Mouse (Mus musculus): ENCODE results near the gene Xrcc6. TPM values are rescaled to one million over a fixed set of nuclear protein-coding genes. Genes with fewer than 3 reads are reported as not detected.

The Xrcc6 gene
- polyA plus RNA-seq, 1 experiment from 2014 or later: 19.6 TPM

DNA sequence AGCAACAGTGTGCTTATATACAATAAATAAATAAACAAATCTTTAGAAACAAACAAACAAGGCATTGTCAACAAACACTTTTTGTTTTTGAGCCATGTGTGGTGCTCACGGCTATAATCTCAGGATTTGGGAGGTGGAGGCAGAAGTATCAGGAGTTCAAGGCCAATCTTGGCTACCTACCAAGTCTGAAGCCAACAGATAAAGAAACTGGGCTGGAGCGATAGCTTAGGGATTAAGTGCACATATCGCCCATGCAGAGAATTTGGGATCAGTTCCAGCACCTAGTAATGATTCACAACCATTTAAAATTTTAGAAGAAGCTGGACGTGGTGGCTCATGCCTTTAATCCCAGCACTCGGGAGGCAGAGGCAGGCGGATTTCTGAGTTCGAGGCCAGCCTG lies 85.9 kb downstream of the Xrcc6 start:
- Histone ChIP-seq H3K27me3 (replicated peaks; ENCODE audit: insufficient read depth, low read length) (peaks cover 10% of the 10 kb centered on the region; the same call in 1 of the 2 replicates), H3K4me3 (ENCODE audit: low read depth, low read length) (no peak overlapping the region)

DNA sequence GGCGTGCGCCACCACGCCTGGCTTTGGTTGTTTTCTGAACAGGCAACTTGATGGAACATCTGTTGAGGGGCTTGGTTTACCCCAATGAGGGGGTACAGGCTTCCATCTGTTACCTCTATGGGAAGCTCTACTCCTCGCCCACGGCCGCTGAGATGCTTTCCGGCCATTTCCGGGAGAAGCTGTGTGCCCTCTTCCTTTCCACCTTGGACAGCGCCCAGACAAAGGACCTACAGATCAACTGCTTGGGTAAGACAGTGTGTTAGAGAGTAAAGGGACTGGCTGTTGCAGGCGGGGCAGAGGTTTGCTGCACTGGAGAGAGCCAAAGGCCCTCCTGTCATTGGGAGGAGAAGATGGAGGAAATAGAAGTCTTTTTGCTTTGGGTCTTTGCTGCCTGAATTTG lies 92.2 kb downstream of the Xrcc6 start:
- no peak overlapping the region for H3K9ac ChIP-seq (replicated peaks; ENCODE audit: low read depth)
- H3K36me3 ChIP-seq (ENCODE audit: insufficient read depth, low read length): no peaks in the 10 kb centered on the region
- H3K4me3 ChIP-seq (ENCODE audit: low read depth, low read length): no peak overlapping the region
- no peak for TF ChIP-seq CTCF (IDR thresholded peaks at IDR 0.05)
- no peak for TF ChIP-seq EP300 (IDR thresholded peaks at IDR 0.05)
- H3K27ac ChIP-seq (ENCODE audit: low read length): no peak overlapping the region
- ATAC-seq (no peak), DNase-seq (ENCODE audit: low spot score) (no peak)
- H3K4me2 ChIP-seq (replicated peaks; ENCODE audit: low read depth, low read length): no peak overlapping the region
- H3K27me3 ChIP-seq (replicated peaks; ENCODE audit: insufficient read depth, low read length): no peaks in the 10 kb centered on the region
- 48% methylated on average over 10 of the region's 10 CpGs for WGBS
- no peaks in the 10 kb centered on the region for H3K4me1 ChIP-seq (ENCODE audit: insufficient read depth, low read depth, low read length)
- H3K9me3 ChIP-seq (ENCODE audit: low read length): no peaks in the 10 kb centered on the region

More for the DNA sequence above, 85.9 kb downstream of the Xrcc6 start:
- H3K27ac ChIP-seq (ENCODE audit: low read length): no peak overlapping the region
- H3K4me2 ChIP-seq (replicated peaks; ENCODE audit: low read depth, low read length): no peak overlapping the region
- no peaks in the 10 kb centered on the region for H3K36me3 ChIP-seq (ENCODE audit: insufficient read depth, low read length)
- no peak for DNase-seq (ENCODE audit: low spot score)
- WGBS: 69% methylated on average over 7 of the region's 7 CpGs
- H3K9ac ChIP-seq (replicated peaks; ENCODE audit: low read depth): no peak overlapping the region
- H3K4me1 ChIP-seq (ENCODE audit: insufficient read depth, low read depth, low read length): no peaks in the 10 kb centered on the region
- TF ChIP-seq EP300 (IDR thresholded peaks at IDR 0.05): no peak
- TF ChIP-seq CTCF (IDR thresholded peaks at IDR 0.05): no peak
- ATAC-seq: no peak
- no peaks in the 10 kb centered on the region for H3K9me3 ChIP-seq (ENCODE audit: low read length)

DNA sequence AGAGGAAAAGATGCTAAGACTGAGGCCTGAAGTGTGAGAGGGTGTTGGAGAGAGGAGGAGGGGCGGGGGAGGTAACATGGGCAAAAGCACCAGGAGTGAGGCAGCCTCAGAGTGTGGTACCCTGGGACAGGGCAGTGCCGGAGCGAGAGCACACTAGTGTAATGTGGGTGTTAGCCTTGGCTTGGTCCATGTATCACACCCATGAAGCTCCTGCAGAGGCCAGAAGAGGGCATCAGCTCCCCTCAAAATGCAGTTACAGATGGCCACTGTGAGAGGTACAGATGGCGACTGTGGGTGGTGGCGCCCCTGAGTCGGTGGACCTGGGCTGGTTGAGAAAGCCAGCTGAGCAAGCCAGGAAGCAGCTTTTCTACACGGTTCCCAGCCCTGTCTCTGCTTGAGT lies 93.5 kb downstream of the Xrcc6 start:
- Histone ChIP-seq H3K4me2 (replicated peaks; ENCODE audit: low read depth, low read length) (no peak overlapping the region), H3K9ac (replicated peaks; ENCODE audit: low read depth) (no peak overlapping the region), H3K4me3 (ENCODE audit: low read depth, low read length) (no peak overlapping the region), H3K27ac (ENCODE audit: low read length) (no peak overlapping the region), H3K36me3 (ENCODE audit: insufficient read depth, low read length) (no peaks in the 10 kb centered on the region), H3K9me3 (ENCODE audit: low read length) (no peaks in the 10 kb centered on the region), H3K27me3 (replicated peaks; ENCODE audit: insufficient read depth, low read length) (no peaks in the 10 kb centered on the region), H3K4me1 (ENCODE audit: insufficient read depth, low read depth, low read length) (no peaks in the 10 kb centered on the region)
- DNase-seq (ENCODE audit: low spot score): no peak
- ATAC-seq: no peak
- 26% methylated on average over 7 of the region's 7 CpGs for WGBS
- no peak for TF ChIP-seq EP300 (IDR thresholded peaks at IDR 0.05)
- TF ChIP-seq CTCF (IDR thresholded peaks at IDR 0.05): peak; percentile 59

DNA sequence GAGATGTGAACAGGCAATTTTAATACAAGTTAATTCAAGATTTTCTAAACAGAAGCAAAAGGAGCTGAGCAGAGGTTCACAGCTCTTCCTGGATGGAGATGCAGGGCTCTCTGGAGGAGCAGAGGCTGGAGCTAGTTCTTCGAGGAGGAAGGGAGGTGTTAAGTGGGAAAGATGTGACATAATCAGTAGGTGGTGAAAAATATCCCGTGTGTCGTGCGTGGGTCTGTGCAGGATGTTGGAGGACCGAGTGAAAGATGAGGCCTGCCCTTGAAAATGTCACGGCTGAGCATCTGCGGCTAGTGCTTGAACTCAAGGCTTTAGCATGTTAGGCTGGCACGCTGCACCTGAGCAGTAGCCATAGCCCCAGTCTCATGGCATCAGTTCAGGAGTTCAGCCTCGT lies 98.0 kb downstream of the Xrcc6 start:
- no peak overlapping the region for H3K4me2 ChIP-seq (replicated peaks; ENCODE audit: low read depth, low read length)
- no peak overlapping the region for H3K27ac ChIP-seq (ENCODE audit: low read length)
- DNase-seq (ENCODE audit: low spot score) (no peak), ATAC-seq (no peak)
- no peaks in the 10 kb centered on the region for H3K36me3 ChIP-seq (ENCODE audit: insufficient read depth, low read length)
- H3K27me3 ChIP-seq (replicated peaks; ENCODE audit: insufficient read depth, low read length): no peaks in the 10 kb centered on the region
- no peak overlapping the region for H3K4me3 ChIP-seq (ENCODE audit: low read depth, low read length)
- no peaks in the 10 kb centered on the region for H3K9me3 ChIP-seq (ENCODE audit: low read length)
- H3K9ac ChIP-seq (replicated peaks; ENCODE audit: low read depth): no peak overlapping the region
- WGBS: 73% methylated on average over 9 of the region's 9 CpGs
- TF ChIP-seq CTCF (IDR thresholded peaks at IDR 0.05) (no peak), EP300 (IDR thresholded peaks at IDR 0.05) (no peak)
- no peaks in the 10 kb centered on the region for H3K4me1 ChIP-seq (ENCODE audit: insufficient read depth, low read depth, low read length)

DNA sequence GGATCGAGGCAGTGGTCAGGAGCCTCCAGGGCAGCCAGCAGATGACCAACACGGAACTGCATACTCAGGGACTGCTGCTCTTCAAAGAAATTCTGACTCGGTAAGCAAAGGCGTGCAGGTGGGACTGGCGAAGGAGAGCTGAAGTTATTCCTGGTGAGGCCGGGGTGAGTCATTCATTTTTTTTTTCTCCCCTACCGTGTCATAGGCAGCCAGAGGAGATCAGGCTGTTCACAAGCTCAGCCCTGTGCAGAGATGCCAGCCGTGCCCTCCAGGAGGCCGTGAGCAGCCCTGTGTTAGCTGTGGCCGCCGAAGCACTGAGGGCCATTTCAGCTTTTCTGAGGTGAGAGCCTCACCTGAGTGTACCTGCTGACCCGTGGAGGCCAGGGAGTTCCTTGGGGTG lies 98.5 kb downstream of the Xrcc6 start:
- ATAC-seq (no peak), DNase-seq (ENCODE audit: low spot score) (no peak)
- no peaks in the 10 kb centered on the region for H3K36me3 ChIP-seq (ENCODE audit: insufficient read depth, low read length)
- no peak for TF ChIP-seq EP300 (IDR thresholded peaks at IDR 0.05)
- no peak for TF ChIP-seq CTCF (IDR thresholded peaks at IDR 0.05)
- WGBS: 71% methylated on average over 12 of the region's 12 CpGs
- no peak overlapping the region for H3K27ac ChIP-seq (ENCODE audit: low read length)
- H3K27me3 ChIP-seq (replicated peaks; ENCODE audit: insufficient read depth, low read length): no peaks in the 10 kb centered on the region
- H3K9me3 ChIP-seq (ENCODE audit: low read length): no peaks in the 10 kb centered on the region
- no peaks in the 10 kb centered on the region for H3K4me1 ChIP-seq (ENCODE audit: insufficient read depth, low read depth, low read length)
- H3K4me2 ChIP-seq (replicated peaks; ENCODE audit: low read depth, low read length): no peak overlapping the region
- no peak overlapping the region for H3K9ac ChIP-seq (replicated peaks; ENCODE audit: low read depth)
- no peak overlapping the region for H3K4me3 ChIP-seq (ENCODE audit: low read depth, low read length)

DNA sequence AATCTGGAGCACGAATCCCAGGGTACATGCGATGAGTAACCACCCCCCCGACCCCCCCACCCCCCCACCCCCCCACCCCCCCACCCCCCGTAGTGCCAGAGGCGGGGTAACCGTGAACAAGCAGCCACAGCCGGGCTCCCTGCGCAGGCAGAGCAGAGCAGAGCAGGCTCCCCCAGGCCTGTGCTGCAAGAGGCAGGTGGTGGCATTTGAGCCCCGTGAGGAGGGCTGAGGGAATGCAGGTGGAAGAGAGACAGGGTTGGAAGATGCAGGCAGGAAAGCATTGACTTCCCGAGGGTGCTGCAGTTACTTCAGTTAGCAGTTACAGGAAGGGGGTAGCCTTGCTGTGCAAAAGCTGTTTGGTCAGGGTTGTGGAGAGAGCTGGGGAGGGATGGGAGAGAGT lies 99.6 kb downstream of the Xrcc6 start:
- H3K4me1 ChIP-seq (ENCODE audit: insufficient read depth, low read depth, low read length): no peaks in the 10 kb centered on the region
- ATAC-seq (no peak), DNase-seq (ENCODE audit: low spot score) (peak; percentile 8)
- H3K4me3 ChIP-seq (ENCODE audit: low read depth, low read length): no peak overlapping the region
- H3K27ac ChIP-seq (ENCODE audit: low read length): no peak overlapping the region
- H3K36me3 ChIP-seq (ENCODE audit: insufficient read depth, low read length): no peaks in the 10 kb centered on the region
- WGBS: 14% methylated on average over 5 of the region's 10 CpGs
- TF ChIP-seq EP300 (IDR thresholded peaks at IDR 0.05) (no peak), CTCF (IDR thresholded peaks at IDR 0.05) (no peak)
- no peak overlapping the region for H3K9ac ChIP-seq (replicated peaks; ENCODE audit: low read depth)
- no peak overlapping the region for H3K4me2 ChIP-seq (replicated peaks; ENCODE audit: low read depth, low read length)
- H3K27me3 ChIP-seq (replicated peaks; ENCODE audit: insufficient read depth, low read length): no peaks in the 10 kb centered on the region
- H3K9me3 ChIP-seq (ENCODE audit: low read length): no peaks in the 10 kb centered on the region

Other genes starting within 250 kb of the Xrcc6 start
- 13.8 and 13.9 TPM in 2 replicates for gene Zc3h7b, start 242.8 kb upstream of the Xrcc6 start, polyA plus RNA-seq (2015; fragmentation: Nextera tagmentation; extraction: Ambion mirVana)
- gene Rangap1, start 242.3 kb upstream of the Xrcc6 start, polyA plus RNA-seq (2015; fragmentation: Nextera tagmentation; extraction: Ambion mirVana): 17.9 and 24.6 TPM in 2 replicates
- 38.6 and 44.0 TPM in 2 replicates for gene Tef, start 185.4 kb upstream of the Xrcc6 start, polyA plus RNA-seq (2015; fragmentation: Nextera tagmentation; extraction: Ambion mirVana)
- gene Tob2, start 129.0 kb upstream of the Xrcc6 start, polyA plus RNA-seq (2015; fragmentation: Nextera tagmentation; extraction: Ambion mirVana): 24.8 and 30.0 TPM in 2 replicates
- gene Phf5a, start 115.9 kb upstream of the Xrcc6 start, polyA plus RNA-seq (2015; fragmentation: Nextera tagmentation; extraction: Ambion mirVana): 80.3 and 88.8 TPM in 2 replicates
- gene Aco2, start 115.5 kb upstream of the Xrcc6 start, polyA plus RNA-seq (2015; fragmentation: Nextera tagmentation; extraction: Ambion mirVana): 89.2 and 90.8 TPM in 2 replicates
- gene Polr3h, start 61.6 kb upstream of the Xrcc6 start, polyA plus RNA-seq (2015; fragmentation: Nextera tagmentation; extraction: Ambion mirVana): 41.8 and 43.1 TPM in 2 replicates
- 3.8 TPM in 2 replicates for gene Csdc2, start 51.1 kb upstream of the Xrcc6 start, polyA plus RNA-seq (2015; fragmentation: Nextera tagmentation; extraction: Ambion mirVana)
- gene Pmm1, start 26.9 kb upstream of the Xrcc6 start, polyA plus RNA-seq (2015; fragmentation: Nextera tagmentation; extraction: Ambion mirVana): 22.1 and 23.4 TPM in 2 replicates
- gene 1700029P11Rik, start 7.3 kb upstream of the Xrcc6 start, polyA plus RNA-seq (2015; fragmentation: Nextera tagmentation; extraction: Ambion mirVana): not detected in 2 replicates
- 14.5 and 17.1 TPM in 2 replicates for gene Desi1, start 46.0 kb downstream of the Xrcc6 start, polyA plus RNA-seq (2015; fragmentation: Nextera tagmentation; extraction: Ambion mirVana)
- 131 and 139 TPM in 2 replicates for gene Snu13, start 59.8 kb downstream of the Xrcc6 start, polyA plus RNA-seq (2015; fragmentation: Nextera tagmentation; extraction: Ambion mirVana)
- gene 4930407I10Rik, start 71.3 kb downstream of the Xrcc6 start, polyA plus RNA-seq (2015; fragmentation: Nextera tagmentation; extraction: Ambion mirVana): not detected in 2 replicates
- not detected in 2 replicates for gene Mei1, start 82.2 kb downstream of the Xrcc6 start, polyA plus RNA-seq (2015; fragmentation: Nextera tagmentation; extraction: Ambion mirVana)
- 10.4 and 10.8 TPM in 2 replicates for gene Ccdc134, start 140.1 kb downstream of the Xrcc6 start, polyA plus RNA-seq (2015; fragmentation: Nextera tagmentation; extraction: Ambion mirVana)
- gene Srebf2, start 159.3 kb downstream of the Xrcc6 start, polyA plus RNA-seq (2015; fragmentation: Nextera tagmentation; extraction: Ambion mirVana): 113 and 115 TPM in 2 replicates
- 0.29 and 0.55 TPM in 2 replicates for gene Shisa8, start 225.0 kb downstream of the Xrcc6 start, polyA plus RNA-seq (2015; fragmentation: Nextera tagmentation; extraction: Ambion mirVana)
- gene Tnfrsf13c, start 236.5 kb downstream of the Xrcc6 start, polyA plus RNA-seq (2015; fragmentation: Nextera tagmentation; extraction: Ambion mirVana): 0.07 and 0.49 TPM in 2 replicates

Measured in lung, postnatal 0 days (tissue).